Mouse (Mus musculus) embryo, embryonic 11.5 days (tissue): ENCODE results near the gene 1700008P02Rik.
"Not testable (repeated sequence)": the region's sequence is repeated elsewhere in the genome, so short reads cannot be mapped to it uniquely, and the experiment has no call there.

Source experiments
- DNase-seq: peaks from one replicate; pipeline ENCODE4 v3.0.0-alpha.2; 2012; ENCODE audit warnings: low read depth, low spot score

The 1700008P02Rik gene

DNA sequence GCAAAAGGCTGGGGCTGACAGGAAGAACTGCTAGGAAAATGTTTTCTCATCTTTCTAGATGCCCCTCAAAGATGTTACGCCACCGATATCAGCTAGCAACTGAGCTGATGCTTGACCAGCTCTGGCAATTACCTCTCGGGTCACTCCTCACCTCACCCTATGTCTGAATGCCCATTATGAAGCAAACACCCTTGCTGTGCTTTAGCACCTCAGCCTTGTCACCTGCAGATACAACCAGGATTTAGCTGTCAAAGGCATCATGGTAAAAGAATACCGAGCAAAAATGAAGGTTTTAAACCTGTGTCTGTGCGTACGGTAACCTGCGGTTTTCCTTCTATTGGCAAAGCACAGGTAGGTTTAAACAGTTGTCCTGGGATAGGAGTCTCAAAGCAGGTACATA lies at the start of gene 1700008P02Rik:
1700008P02Rik (minus strand) TSS at position 101 of the 400 bp plus-strand sequence.
- no peak for DNase-seq

DNA sequence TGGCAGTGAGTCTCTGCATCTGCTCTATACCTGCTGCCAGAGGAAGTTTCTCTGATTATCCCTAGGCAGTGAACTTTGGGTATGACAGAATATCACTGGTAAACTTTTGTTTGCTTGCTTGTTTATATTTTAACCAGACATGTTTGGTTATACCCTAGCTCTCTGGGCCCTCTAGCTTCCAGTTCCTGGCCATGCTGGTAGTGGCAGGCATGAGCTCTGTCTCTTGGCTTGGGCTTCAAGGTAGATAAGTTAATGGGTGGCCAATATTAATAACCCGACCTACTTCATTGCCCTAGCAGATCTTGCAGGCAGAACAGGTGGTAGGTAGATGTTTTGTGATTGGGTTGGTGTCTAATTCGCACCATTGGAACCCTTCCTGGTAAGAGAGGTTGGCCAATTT lies 29.2 kb upstream of the 1700008P02Rik start:
- no peak for DNase-seq

DNA sequence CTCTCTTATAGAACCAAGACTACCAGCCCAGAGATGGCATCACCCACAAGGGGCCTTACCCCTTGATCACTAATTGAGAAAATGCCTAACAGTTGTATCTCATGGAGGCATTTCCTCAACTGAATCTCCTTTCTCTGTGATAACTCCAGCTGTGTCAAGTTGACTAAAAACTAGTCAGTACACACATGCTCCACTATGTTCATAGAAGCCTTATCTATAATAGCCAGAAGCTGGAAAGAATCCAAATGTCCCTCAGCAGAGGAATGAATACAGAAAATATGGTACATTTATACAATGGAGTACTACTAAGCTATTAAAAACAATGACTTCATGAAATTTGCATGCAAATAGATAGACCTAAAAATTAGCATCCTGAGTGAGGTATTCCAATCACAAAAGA lies 17.9 kb upstream of the 1700008P02Rik start:
- not testable (repeated sequence) for DNase-seq

GRCm38 (mm10) chr3:6634256-6634655 lies 14.0 kb upstream of the 1700008P02Rik start:
- no peak for DNase-seq

- no peak for DNase-seq
These were observed 2.4 kb downstream of the 1700008P02Rik start for GRCm38 (mm10) chr3:6617881-6618280.
